Mouse (Mus musculus): ENCODE data around the gene Shq1.

- TF ChIP-seq CTCF (IDR thresholded peaks at IDR 0.05; ENCODE audit: borderline replicate concordance, insufficient read depth, low read depth, low read length) (no peak), POLR2A (IDR thresholded peaks at IDR 0.05; ENCODE audit: borderline replicate concordance, insufficient read depth, low read length) (no peak)
Observed at GRCm38 (mm10) chr6:100619309-100619708, 51.6 kb downstream of the Shq1 start.
